Mouse (Mus musculus) bone marrow macrophage, adult 2 months (primary cell): ENCODE measurements around the gene Dennd5a.

ENCODE experiments used
- CTCF ChIP-seq: IDR thresholded peaks from 2 replicates; pipeline ENCODE4 v1.5.1; 2012; ENCODE audit warnings: low read depth, mild to moderate bottlenecking, low read length, moderate library complexity
- POLR2A ChIP-seq: IDR thresholded peaks from 2 replicates; pipeline ENCODE4 v1.6.1; 2012; ENCODE audit warnings: mild to moderate bottlenecking, low read depth, low read length, borderline replicate concordance

DNA sequence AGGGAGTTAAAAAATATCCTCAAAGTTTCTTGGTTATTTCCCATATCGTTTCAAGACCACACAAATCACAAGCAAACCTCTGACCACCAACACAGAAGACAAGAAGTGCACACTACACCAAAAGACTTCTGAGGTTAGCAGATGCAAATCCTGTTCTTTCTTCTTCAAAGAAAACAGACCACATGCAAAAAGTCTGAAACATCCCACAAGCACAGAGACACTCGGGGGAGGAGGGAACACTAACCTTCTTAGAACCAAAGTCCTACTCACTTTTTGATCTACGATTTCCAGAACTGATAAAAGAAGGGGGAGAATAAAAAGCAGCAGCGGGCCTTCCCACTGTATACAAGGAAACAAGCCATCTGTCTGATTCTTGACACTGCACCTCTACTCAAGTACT is 9.0 kb downstream of the Dennd5a start:
- TF ChIP-seq CTCF (no peak), POLR2A (no peak)
